In genomic region chr2:92526676-92527395, GRCm38 (mm10) we compare ENCODE assay signal across 28 mouse cellular contexts.
DNase-seq lines count a peak whose midpoint lies in the region; ATAC-seq and TF ChIP-seq lines count a peak whose summit lies in the region.
"Had no signal": no experiment of that assay in that cellular context is flagged by ENCODE, and none has a peak within 500 bp of the region (broad histone marks: within the 10 kb centered on the region; RNA-seq: fewer than 3 reads in every experiment).

No protein-coding gene starts in this region.

- peak overlapping the region; percentile 37; the same call in 1 of the 2 replicates for H3K27ac ChIP-seq in hindbrain, embryonic 11.5 days (ENCODE audit: low read depth, low read length)
- no peak overlapping the region for H3K27ac ChIP-seq in hindbrain, embryonic 14.5 days
- peak overlapping the region; percentile 54; the same call in 1 of the 2 replicates for H3K27ac ChIP-seq in midbrain, embryonic 12.5 days (replicated peaks)
- no peak overlapping the region for H3K27ac ChIP-seq in midbrain, postnatal 0 days (ENCODE audit: low read depth, low read length)
- peak overlapping the region; percentile 70; the same call in 1 of the 2 replicates for H3K27ac ChIP-seq in hindbrain, embryonic 12.5 days
- H3K27ac ChIP-seq in hindbrain, embryonic 16.5 days (ENCODE audit: low read depth, low read length) = no peak overlapping the region
- H3K27ac ChIP-seq: embryonic facial prominence, embryonic 15.5 days; forebrain, embryonic 13.5 days; heart, embryonic 13.5 days; liver, embryonic 12.5 days; stomach, postnatal 0 days had no signal

- no peak overlapping the region for H3K9ac ChIP-seq in hindbrain, embryonic 11.5 days (ENCODE audit: low read depth, low read length)
- H3K9ac ChIP-seq in hindbrain, embryonic 14.5 days = no peak overlapping the region
- no peak overlapping the region for H3K9ac ChIP-seq in midbrain, embryonic 12.5 days (replicated peaks)
- no peak overlapping the region for H3K9ac ChIP-seq in midbrain, postnatal 0 days (replicated peaks; ENCODE audit: low read length, poor library complexity, severe bottlenecking)
- no peak overlapping the region for H3K9ac ChIP-seq in hindbrain, embryonic 12.5 days
- 0 out of 2 replicates have a peak overlapping the region, but pooled peaks have one; percentile 10 for H3K9ac ChIP-seq in hindbrain, embryonic 16.5 days (ENCODE audit: low read depth, low read length)
- H3K9ac ChIP-seq: embryonic facial prominence, embryonic 15.5 days; forebrain, embryonic 13.5 days; heart, embryonic 13.5 days; hindbrain, embryonic 15.5 days; liver, embryonic 12.5 days; liver, postnatal 0 days had no signal

- no peak for TF ChIP-seq CTCF in midbrain, postnatal 0 days (IDR thresholded peaks at IDR 0.05)

- no peaks in the 10 kb centered on the region for H3K27me3 ChIP-seq in hindbrain, embryonic 11.5 days (ENCODE audit: control insufficient read depth, insufficient read depth, low read length)
- H3K27me3 ChIP-seq in hindbrain, embryonic 14.5 days (ENCODE audit: control insufficient read depth, insufficient read depth, low read length) = no peaks in the 10 kb centered on the region
- no peaks in the 10 kb centered on the region for H3K27me3 ChIP-seq in midbrain, embryonic 12.5 days
- H3K27me3 ChIP-seq in midbrain, postnatal 0 days (ENCODE audit: insufficient read depth, low read length) = no peaks in the 10 kb centered on the region
- no peaks in the 10 kb centered on the region for H3K27me3 ChIP-seq in hindbrain, embryonic 12.5 days
- H3K27me3 ChIP-seq in hindbrain, embryonic 16.5 days (replicated peaks; ENCODE audit: control insufficient read depth, insufficient read depth, low read length) = no peaks in the 10 kb centered on the region
- H3K27me3 ChIP-seq: embryonic facial prominence, embryonic 15.5 days; forebrain, embryonic 13.5 days; hindbrain, embryonic 15.5 days had no signal

- H3K4me2 ChIP-seq in hindbrain, embryonic 11.5 days (replicated peaks; ENCODE audit: low read depth, low read length) = no peak overlapping the region
- no peak overlapping the region for H3K4me2 ChIP-seq in hindbrain, embryonic 14.5 days (replicated peaks)
- H3K4me2 ChIP-seq in midbrain, embryonic 12.5 days (replicated peaks) = no peak overlapping the region
- H3K4me2 ChIP-seq in midbrain, postnatal 0 days (ENCODE audit: low read depth, low read length, poor library complexity, severe bottlenecking) = no peak overlapping the region
- H3K4me2 ChIP-seq in hindbrain, embryonic 12.5 days (replicated peaks) = no peak overlapping the region
- no peak overlapping the region for H3K4me2 ChIP-seq in hindbrain, embryonic 16.5 days (ENCODE audit: low read length)
- H3K4me2 ChIP-seq: embryonic facial prominence, embryonic 15.5 days; forebrain, embryonic 13.5 days; heart, embryonic 13.5 days; hindbrain, embryonic 15.5 days; liver, embryonic 12.5 days had no signal

- 66% methylated on average over 5 of the region's 5 CpGs for WGBS in hindbrain, embryonic 11.5 days
- WGBS in hindbrain, embryonic 14.5 days = 63% methylated on average over 5 of the region's 5 CpGs
- WGBS in midbrain, embryonic 12.5 days = 82% methylated on average over 4 of the region's 5 CpGs
- WGBS in midbrain, postnatal 0 days = 61% methylated on average over 5 of the region's 5 CpGs
- WGBS in hindbrain, embryonic 12.5 days = 67% methylated on average over 5 of the region's 5 CpGs
- 70% methylated on average over 5 of the region's 5 CpGs for WGBS in hindbrain, embryonic 16.5 days

- H3K4me3 ChIP-seq in hindbrain, embryonic 11.5 days (ENCODE audit: low read depth, low read length) = no peak overlapping the region
- no peak overlapping the region for H3K4me3 ChIP-seq in hindbrain, embryonic 14.5 days (replicated peaks; ENCODE audit: low read length)
- no peak overlapping the region for H3K4me3 ChIP-seq in midbrain, embryonic 12.5 days
- H3K4me3 ChIP-seq in midbrain, postnatal 0 days (ENCODE audit: low read depth, low read length) = no peak overlapping the region
- H3K4me3 ChIP-seq in hindbrain, embryonic 12.5 days = no peak overlapping the region
- no peak overlapping the region for H3K4me3 ChIP-seq in hindbrain, embryonic 16.5 days (ENCODE audit: low read length)
- H3K4me3 ChIP-seq: embryonic facial prominence, embryonic 15.5 days; forebrain, embryonic 13.5 days; heart, embryonic 13.5 days; hindbrain, embryonic 15.5 days; liver, embryonic 12.5 days; megakaryocyte, embryonic 14.5 days had no signal

- no peaks in the 10 kb centered on the region for H3K36me3 ChIP-seq in hindbrain, embryonic 11.5 days (ENCODE audit: control insufficient read depth, insufficient read depth, low read length)
- H3K36me3 ChIP-seq in hindbrain, embryonic 14.5 days (replicated peaks; ENCODE audit: control insufficient read depth, insufficient read depth) = no peaks in the 10 kb centered on the region
- no peaks in the 10 kb centered on the region for H3K36me3 ChIP-seq in midbrain, embryonic 12.5 days
- no peaks in the 10 kb centered on the region for H3K36me3 ChIP-seq in midbrain, postnatal 0 days (ENCODE audit: insufficient read depth, low read length)
- no peaks in the 10 kb centered on the region for H3K36me3 ChIP-seq in hindbrain, embryonic 12.5 days
- no peaks in the 10 kb centered on the region for H3K36me3 ChIP-seq in hindbrain, embryonic 16.5 days (ENCODE audit: control insufficient read depth, insufficient read depth, low read length)
- H3K36me3 ChIP-seq: embryonic facial prominence, embryonic 15.5 days; heart, embryonic 13.5 days; hindbrain, embryonic 15.5 days; liver, embryonic 12.5 days had no signal

- no peaks in the 10 kb centered on the region for H3K9me3 ChIP-seq in hindbrain, embryonic 11.5 days (ENCODE audit: control insufficient read depth, low read length)
- H3K9me3 ChIP-seq in hindbrain, embryonic 14.5 days (ENCODE audit: control insufficient read depth, low read length) = no peaks in the 10 kb centered on the region
- H3K9me3 ChIP-seq in midbrain, embryonic 12.5 days = no peaks in the 10 kb centered on the region
- H3K9me3 ChIP-seq in midbrain, postnatal 0 days (ENCODE audit: low read length) = no peaks in the 10 kb centered on the region
- H3K9me3 ChIP-seq in hindbrain, embryonic 12.5 days (replicated peaks) = no peaks in the 10 kb centered on the region
- no peaks in the 10 kb centered on the region for H3K9me3 ChIP-seq in hindbrain, embryonic 16.5 days (ENCODE audit: control insufficient read depth, low read length)
- H3K9me3 ChIP-seq: embryonic facial prominence, embryonic 15.5 days; forebrain, embryonic 13.5 days; heart, embryonic 13.5 days; hindbrain, embryonic 15.5 days; liver, embryonic 12.5 days had no signal

- no peak for DNase-seq in hindbrain, embryonic 11.5 days (ENCODE audit: low spot score)
- no peak for DNase-seq in hindbrain, embryonic 14.5 days (ENCODE audit: low spot score)
- no peak for DNase-seq in midbrain, postnatal 0 days (ENCODE audit: low spot score)
- no peak for DNase-seq in c-Kit-positive CD71-positive TER-119-positive erythroid progenitor cells, embryonic 14.5 days (ENCODE audit: low spot score)
- DNase-seq: adrenal gland, adult 2 months; adrenal gland, postnatal 36 days; B cell, adult 2 months; cerebellum, adult 2 months; cerebellum, postnatal 14 days; gastrocnemius, postnatal 14 days; heart, adult 18-20 months; heart, postnatal 10 days; kidney, postnatal 4 days; liver, postnatal 0 days; lung, postnatal 4 days; right cerebral cortex, adult 18-20 months had no signal

- ATAC-seq in hindbrain, embryonic 11.5 days (ENCODE audit: low FRiP score) = no peak
- no peak for ATAC-seq in hindbrain, embryonic 14.5 days (ENCODE audit: low FRiP score)
- ATAC-seq in midbrain, embryonic 12.5 days (ENCODE audit: low FRiP score, low read depth) = no peak
- ATAC-seq in midbrain, postnatal 0 days (ENCODE audit: low FRiP score) = no peak
- ATAC-seq in hindbrain, embryonic 12.5 days (ENCODE audit: low FRiP score) = no peak
- no peak for ATAC-seq in hindbrain, embryonic 16.5 days
- ATAC-seq in granulocyte monocyte progenitor cell, adult 5-6 weeks (replicated peaks; ENCODE audit: poor library complexity, severe bottlenecking) = no peak
- ATAC-seq: forebrain, embryonic 13.5 days; intestine, postnatal 0 days; liver, embryonic 12.5 days; liver, postnatal 0 days had no signal

- no peaks in the 10 kb centered on the region; the same call in 1 of the 2 replicates for H3K4me1 ChIP-seq in hindbrain, embryonic 11.5 days (replicated peaks; ENCODE audit: control insufficient read depth, insufficient read depth, low read length)
- H3K4me1 ChIP-seq in hindbrain, embryonic 14.5 days (replicated peaks; ENCODE audit: control insufficient read depth, insufficient read depth, low read length) = peaks cover 16% of the 10 kb centered on the region
- H3K4me1 ChIP-seq in midbrain, embryonic 12.5 days = peaks cover 26% of the 10 kb centered on the region
- peaks cover 3% of the 10 kb centered on the region for H3K4me1 ChIP-seq in midbrain, postnatal 0 days (ENCODE audit: insufficient read depth, low read length)
- H3K4me1 ChIP-seq in hindbrain, embryonic 12.5 days = peaks cover 27% of the 10 kb centered on the region
- H3K4me1 ChIP-seq in hindbrain, embryonic 16.5 days (ENCODE audit: control insufficient read depth, insufficient read depth, low read depth, low read length) = peaks cover 14% of the 10 kb centered on the region
- H3K4me1 ChIP-seq: liver, embryonic 12.5 days had no signal

Comparison
In these comparisons a context has a peak if more than half of its experiments do, and no peak if none do; other contexts are left out.
1. H3K27ac ChIP-seq: peak in hindbrain, embryonic 11.5 days (single experiment), midbrain, embryonic 12.5 days (single experiment) and hindbrain, embryonic 12.5 days (single experiment); none in hindbrain, embryonic 14.5 days (single experiment), midbrain, postnatal 0 days (single experiment) and hindbrain, embryonic 16.5 days (single experiment).